Mouse (Mus musculus) cerebellum, adult (tissue): ENCODE data around the gene Sh3tc1.

Experiments used
- ATAC-seq: cut with Nextera tagmentation; 2 replicates; pipeline ENCODE4 v1.9.2; 2017; ENCODE audit warnings: mild to moderate bottlenecking, moderate library complexity, mixed read lengths; ENCODE audit not compliant: insufficient number of reproducible peaks, low FRiP score, low TSS enrichment

Sh3tc1 gene

GRCm38 (mm10) chr5:35689374-35689773 is 50.4 kb downstream of the Sh3tc1 start:
- no peak for ATAC-seq

GRCm38 (mm10) chr5:35688851-35689250 is 50.9 kb downstream of the Sh3tc1 start:
- ATAC-seq, result no peak

GRCm38 (mm10) chr5:35687098-35687497 is 52.7 kb downstream of the Sh3tc1 start:
- ATAC-seq, result no peak

- no peak for ATAC-seq
Observed at GRCm38 (mm10) chr5:35686336-35686735, 53.5 kb downstream of the Sh3tc1 start.

- ATAC-seq, result no peak
Observed at GRCm38 (mm10) chr5:35685079-35685478, 54.7 kb downstream of the Sh3tc1 start.

GRCm38 (mm10) chr5:35680958-35681357 is 58.8 kb downstream of the Sh3tc1 start:
- ATAC-seq, result no peak

- no peak for ATAC-seq
Observed at GRCm38 (mm10) chr5:35679256-35680155, 60.3 kb downstream of the Sh3tc1 start, which contains the start of gene Htra3. Gene Htra3 (minus strand): TSS chr5:35679782.

- ATAC-seq, result no peak
Observed at GRCm38 (mm10) chr5:35676964-35677363, 62.8 kb downstream of the Sh3tc1 start.

- ATAC-seq, result no peak
Observed at GRCm38 (mm10) chr5:35674081-35674555, 65.7 kb downstream of the Sh3tc1 start.

GRCm38 (mm10) chr5:35673086-35673485 is 66.7 kb downstream of the Sh3tc1 start:
- no peak for ATAC-seq

- ATAC-seq, result no peak
Observed at GRCm38 (mm10) chr5:35672581-35672980, 67.2 kb downstream of the Sh3tc1 start.

- ATAC-seq, result no peak
Observed at GRCm38 (mm10) chr5:35671474-35671891, 68.3 kb downstream of the Sh3tc1 start.

GRCm38 (mm10) chr5:35670412-35670801 is 69.4 kb downstream of the Sh3tc1 start:
- no peak for ATAC-seq

GRCm38 (mm10) chr5:35669747-35670411 is 69.9 kb downstream of the Sh3tc1 start:
- no peak for ATAC-seq

- no peak for ATAC-seq
Observed at GRCm38 (mm10) chr5:35666152-35666551, 73.6 kb downstream of the Sh3tc1 start.

GRCm38 (mm10) chr5:35662021-35662545 is 77.7 kb downstream of the Sh3tc1 start:
- ATAC-seq, result no peak

- ATAC-seq, result no peak
Observed at GRCm38 (mm10) chr5:35661210-35661609, 78.6 kb downstream of the Sh3tc1 start.

- ATAC-seq, result no peak
Observed at GRCm38 (mm10) chr5:35659503-35659902, 80.3 kb downstream of the Sh3tc1 start.

- ATAC-seq, result no peak
Observed at GRCm38 (mm10) chr5:35655753-35656485, 83.9 kb downstream of the Sh3tc1 start.

GRCm38 (mm10) chr5:35653743-35654395 is 85.9 kb downstream of the Sh3tc1 start:
- no peak for ATAC-seq
